ENCODE assay signal across 13 mouse cellular contexts in genomic region chr4:139683728-139684638, GRCm38 (mm10). TPM values are rescaled to one million over a fixed set of nuclear protein-coding genes. Genes with fewer than 3 reads are reported as not detected.
DNase-seq lines count a peak whose midpoint lies in the region; ATAC-seq and TF ChIP-seq lines count a peak whose summit lies in the region.
"Had no signal": no experiment of that assay in that cellular context is flagged by ENCODE, and none has a peak within 500 bp of the region (broad histone marks: within the 10 kb centered on the region; RNA-seq: fewer than 3 reads in every experiment).

No protein-coding gene starts in this region.

- ATAC-seq in lung, postnatal 0 days = peak; percentile 28; the same call in 1 of the 2 replicates
- ATAC-seq in common myeloid progenitor, adult 5-6 weeks (replicated peaks; ENCODE audit: low read depth, poor library complexity, severe bottlenecking) = peak; percentile 57; the same call in 1 of the 2 replicates
- no peak for ATAC-seq in granulocyte monocyte progenitor cell, adult 5-6 weeks (replicated peaks; ENCODE audit: poor library complexity, severe bottlenecking)

- no peaks in the 10 kb centered on the region; the same call in 1 of the 2 replicates for H3K9me3 ChIP-seq in lung, postnatal 0 days (ENCODE audit: low read length)

- no peaks in the 10 kb centered on the region for H3K27me3 ChIP-seq in lung, postnatal 0 days (replicated peaks; ENCODE audit: insufficient read depth, low read length)
- no peaks in the 10 kb centered on the region for H3K27me3 ChIP-seq in splenic B cell, adult 2 months (ENCODE audit: control insufficient read depth, insufficient read depth, low read length, poor library complexity, severe bottlenecking)
- H3K27me3 ChIP-seq: liver, embryonic 13.5 days had no signal

- no peak overlapping the region for H3K9ac ChIP-seq in lung, postnatal 0 days (replicated peaks; ENCODE audit: low read depth)
- H3K9ac ChIP-seq: liver, embryonic 13.5 days had no signal

- no peaks in the 10 kb centered on the region for H3K4me1 ChIP-seq in lung, postnatal 0 days (ENCODE audit: insufficient read depth, low read depth, low read length)
- H3K4me1 ChIP-seq: liver, embryonic 13.5 days had no signal

- no peak overlapping the region for H3K27ac ChIP-seq in lung, postnatal 0 days (ENCODE audit: low read length)
- H3K27ac ChIP-seq: hindbrain, embryonic 10.5 days; liver, embryonic 13.5 days had no signal

- H3K4me3 ChIP-seq in lung, postnatal 0 days (ENCODE audit: low read depth, low read length) = no peak overlapping the region
- H3K4me3 ChIP-seq: hindbrain, embryonic 10.5 days; liver, embryonic 13.5 days had no signal

- WGBS in lung, postnatal 0 days = 73% methylated on average over 22 of the region's 22 CpGs

- no peaks in the 10 kb centered on the region for H3K36me3 ChIP-seq in lung, postnatal 0 days (ENCODE audit: insufficient read depth, low read length)
- no peaks in the 10 kb centered on the region for H3K36me3 ChIP-seq in splenic B cell, adult 2 months (ENCODE audit: control insufficient read depth, insufficient read depth, low read length, poor library complexity, severe bottlenecking)
- H3K36me3 ChIP-seq: hindbrain, embryonic 10.5 days; liver, embryonic 13.5 days had no signal

- no peak for DNase-seq in lung, postnatal 0 days (ENCODE audit: low spot score)
- DNase-seq in lung, postnatal 14 days = no peak
- peak; percentile 87 for DNase-seq in R1 (ENCODE audit: low read depth, low spot score)
- DNase-seq in splenic B cell, adult 2 months (ENCODE audit: low read depth, low spot score) = peak; percentile 7
- DNase-seq in embryo, embryonic 11 days = no peak
- DNase-seq: liver, embryonic 13.5 days had no signal

- H3K4me2 ChIP-seq in lung, postnatal 0 days (replicated peaks; ENCODE audit: low read depth, low read length) = no peak overlapping the region
- H3K4me2 ChIP-seq: liver, embryonic 13.5 days had no signal

- TF ChIP-seq CTCF in lung, postnatal 0 days (IDR thresholded peaks at IDR 0.05) = no peak

- TF ChIP-seq EP300 in lung, postnatal 0 days (IDR thresholded peaks at IDR 0.05) = no peak

RNA-seq across cellular contexts. Expression of gene Tas1r2, which starts 30.6 kb away (rescaled TPM):
- polyA plus RNA-seq in lung, postnatal 0 days (2015; fragmentation: Nextera tagmentation; extraction: Ambion mirVana) = not detected in 2 replicates
- total RNA-seq in common myeloid progenitor, adult 5-6 weeks (2017) = not detected in 2 replicates
- not detected in 2 replicates for total RNA-seq in granulocyte monocyte progenitor cell, adult 5-6 weeks (2014; fragmentation: Nextera tagmentation)
- not detected in 2 replicates for total RNA-seq in granulocyte monocyte progenitor cell, adult 5-6 weeks (2017)
- total RNA-seq: layer of hippocampus, postnatal 10 days had no signal
- polyA plus RNA-seq: forebrain, embryonic 14.5 days; gonadal fat pad, adult 2 months; hindbrain, embryonic 10.5 days; liver, embryonic 13.5 days; stomach, embryonic 16.5 days had no signal

Comparison
In these comparisons a context has a peak if more than half of its experiments do, and no peak if none do; other contexts are left out.
1. DNase-seq: peak in R1 (single experiment) and splenic B cell, adult 2 months (single experiment); none in lung, postnatal 0 days (single experiment), lung, postnatal 14 days (single experiment) and embryo, embryonic 11 days (single experiment).